Mouse (Mus musculus): Measurements from ENCODE around the gene Gm8229.
"Not testable (repeated sequence)": the region's sequence is repeated elsewhere in the genome, so short reads cannot be mapped to it uniquely, and the experiment has no call there.

Gene Gm8229

GRCm38 (mm10) chr14:44365057-44365456, at the start of gene Gm8229:
Gene Gm8229, plus strand, starts transcription at chr14:44365357.
- DNase-seq (ENCODE audit: low read depth): not testable (repeated sequence)

GRCm38 (mm10) chr14:44338484-44338883, 26.7 kb upstream of the Gm8229 start, which contains the start of gene Gm5930:
Gene Gm5930, minus strand, starts transcription at chr14:44338584.
- not testable (repeated sequence) for DNase-seq (ENCODE audit: low read depth)

DNA sequence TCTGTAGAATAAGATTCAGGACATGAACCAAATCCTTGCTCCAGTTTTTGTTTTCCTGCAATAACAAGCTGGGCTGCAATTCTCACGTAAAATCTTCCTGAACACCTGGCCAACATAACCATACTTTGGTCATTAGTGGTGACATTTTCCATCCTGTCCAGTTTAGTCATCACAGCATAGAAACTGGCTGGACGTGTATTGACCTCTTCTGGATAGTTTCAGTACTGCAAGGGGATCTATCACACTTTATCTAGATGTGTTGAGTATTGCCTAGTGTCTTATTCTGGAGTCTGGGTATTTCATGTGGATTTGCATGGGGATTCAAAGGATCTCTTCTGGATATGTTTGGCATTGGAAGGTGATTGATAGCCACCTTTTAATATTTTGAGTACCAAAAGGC, 3.7 kb upstream of the Gm8229 start:
- DNase-seq (ENCODE audit: low read depth): not testable (repeated sequence)

- DNase-seq (ENCODE audit: low read depth): not testable (repeated sequence)
Observed at GRCm38 (mm10) chr14:44362301-44362700, 2.9 kb upstream of the Gm8229 start.

DNA sequence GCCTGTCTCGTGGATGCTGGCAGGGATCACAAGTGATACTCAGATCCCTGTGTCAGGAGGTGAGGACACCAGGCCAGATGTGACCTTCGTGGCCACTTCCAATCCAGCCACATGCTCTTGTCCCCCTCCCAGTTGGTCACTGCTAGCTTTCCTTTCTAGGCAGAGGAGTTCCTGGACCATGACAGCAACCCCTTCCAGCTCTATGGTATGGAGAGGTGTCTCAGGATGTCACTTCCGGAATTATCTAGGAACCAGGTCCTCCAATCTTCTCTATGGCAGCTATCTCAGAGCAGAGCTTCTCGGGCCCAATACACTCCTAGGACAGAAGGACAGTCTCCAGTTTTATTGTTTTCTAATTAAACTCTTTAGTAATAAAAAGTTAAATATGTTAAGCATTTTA, 19.1 kb downstream of the Gm8229 start:
- DNase-seq (ENCODE audit: low read depth): not testable (repeated sequence)

GRCm38 (mm10) chr14:44410588-44410987, 45.4 kb downstream of the Gm8229 start, which contains the start of gene Gm3371:
Gene Gm3371, minus strand, starts transcription at chr14:44410688.
- DNase-seq (ENCODE audit: low read depth): not testable (repeated sequence)

Measured in c-Kit-positive CD71-positive TER-119-negative erythroid progenitor cells, embryonic 14.5 days (primary cell).